Mouse (Mus musculus): Measurements from ENCODE around the gene Taf11. TPM values are rescaled to one million over a fixed set of nuclear protein-coding genes. Genes with fewer than 3 reads are reported as not detected.

The Taf11 gene
- 50.9 and 57.8 TPM in 2 replicates for polyA plus RNA-seq (2015; fragmentation: Nextera tagmentation; extraction: Ambion mirVana)

- peak within 1 kb of the TSS; percentile 91 for H3K27ac ChIP-seq (ENCODE audit: low read length)
- no peaks in the 10 kb centered on the region for H3K27me3 ChIP-seq (ENCODE audit: control insufficient read depth, insufficient read depth, low read length)
- H3K4me3 ChIP-seq (replicated peaks; ENCODE audit: low read length) = peak within 1 kb of the TSS; percentile 99
- peaks cover 22% of the 10 kb centered on the region for H3K4me1 ChIP-seq (ENCODE audit: control insufficient read depth, insufficient read depth, low read length)
- no peaks in the 10 kb centered on the region for H3K36me3 ChIP-seq (ENCODE audit: control insufficient read depth, insufficient read depth, low read length)
- 1% methylated on average over 52 of the region's 53 CpGs for WGBS
- H3K4me2 ChIP-seq (ENCODE audit: low read depth, low read length) = peak within 1 kb of the TSS; percentile 97
- peak within 1 kb of the TSS; percentile 89 for H3K9ac ChIP-seq (ENCODE audit: low read length)
- no peaks in the 10 kb centered on the region for H3K9me3 ChIP-seq (replicated peaks; ENCODE audit: control insufficient read depth, low read length)
- peak; percentile 33 for ATAC-seq (ENCODE audit: insufficient read depth, low FRiP score)
Observed at GRCm38 (mm10) chr17:27909622-27910500, at the start of gene Taf11. Taf11 (minus strand) TSS chr17:27909844.

- Histone ChIP-seq H3K36me3 (ENCODE audit: control insufficient read depth, insufficient read depth, low read length) (no peaks in the 10 kb centered on the region), H3K27me3 (ENCODE audit: control insufficient read depth, insufficient read depth, low read length) (no peaks in the 10 kb centered on the region), H3K4me1 (ENCODE audit: control insufficient read depth, insufficient read depth, low read length) (peaks cover 14% of the 10 kb centered on the region; the same call in 1 of the 2 replicates), H3K4me2 (ENCODE audit: low read depth, low read length) (no peak overlapping the region), H3K4me3 (replicated peaks; ENCODE audit: low read length) (no peak overlapping the region), H3K27ac (ENCODE audit: low read length) (no peak overlapping the region), H3K9me3 (replicated peaks; ENCODE audit: control insufficient read depth, low read length) (no peaks in the 10 kb centered on the region), H3K9ac (ENCODE audit: low read length) (no peak overlapping the region)
- no peak for ATAC-seq (ENCODE audit: insufficient read depth, low FRiP score)
- WGBS = 92% methylated on average over 9 of the region's 9 CpGs
Observed at GRCm38 (mm10) chr17:27957649-27958048, 48.0 kb upstream of the Taf11 start.

GRCm38 (mm10) chr17:27954629-27955402 lies 45.2 kb upstream of the Taf11 start:
- no peak for ATAC-seq (ENCODE audit: insufficient read depth, low FRiP score)
- WGBS = 46% methylated on average over 14 of the region's 14 CpGs
- H3K27ac ChIP-seq (ENCODE audit: low read length) = no peak overlapping the region

GRCm38 (mm10) chr17:27953136-27953535 lies 43.5 kb upstream of the Taf11 start:
- WGBS = 45% methylated on average over 6 of the region's 6 CpGs
- no peak overlapping the region for H3K27ac ChIP-seq (ENCODE audit: low read length)
- H3K27me3 ChIP-seq (ENCODE audit: control insufficient read depth, insufficient read depth, low read length) = no peaks in the 10 kb centered on the region
- H3K9me3 ChIP-seq (replicated peaks; ENCODE audit: control insufficient read depth, low read length) = no peaks in the 10 kb centered on the region
- no peak for ATAC-seq (ENCODE audit: insufficient read depth, low FRiP score)
- H3K4me2 ChIP-seq (ENCODE audit: low read depth, low read length) = no peak overlapping the region
- H3K4me3 ChIP-seq (replicated peaks; ENCODE audit: low read length) = no peak overlapping the region
- H3K36me3 ChIP-seq (ENCODE audit: control insufficient read depth, insufficient read depth, low read length) = no peaks in the 10 kb centered on the region
- H3K9ac ChIP-seq (ENCODE audit: low read length) = no peak overlapping the region
- peaks cover 10% of the 10 kb centered on the region; the same call in 1 of the 2 replicates for H3K4me1 ChIP-seq (ENCODE audit: control insufficient read depth, insufficient read depth, low read length)

More at GRCm38 (mm10) chr17:27954629-27955402, 45.2 kb upstream of the Taf11 start:
- Histone ChIP-seq H3K9me3 (replicated peaks; ENCODE audit: control insufficient read depth, low read length) (no peaks in the 10 kb centered on the region), H3K4me2 (ENCODE audit: low read depth, low read length) (no peak overlapping the region), H3K4me3 (replicated peaks; ENCODE audit: low read length) (no peak overlapping the region), H3K36me3 (ENCODE audit: control insufficient read depth, insufficient read depth, low read length) (no peaks in the 10 kb centered on the region), H3K9ac (ENCODE audit: low read length) (0 out of 2 replicates have a peak overlapping the region, but pooled peaks have one; percentile 18), H3K27me3 (ENCODE audit: control insufficient read depth, insufficient read depth, low read length) (no peaks in the 10 kb centered on the region), H3K4me1 (ENCODE audit: control insufficient read depth, insufficient read depth, low read length) (peaks cover 10% of the 10 kb centered on the region; the same call in 1 of the 2 replicates)

GRCm38 (mm10) chr17:27947155-27947554 lies 37.5 kb upstream of the Taf11 start:
- Histone ChIP-seq H3K27me3 (ENCODE audit: control insufficient read depth, insufficient read depth, low read length) (no peaks in the 10 kb centered on the region), H3K9ac (ENCODE audit: low read length) (no peak overlapping the region), H3K4me2 (ENCODE audit: low read depth, low read length) (no peak overlapping the region), H3K27ac (ENCODE audit: low read length) (peak overlapping the region; percentile 40), H3K4me1 (ENCODE audit: control insufficient read depth, insufficient read depth, low read length) (peaks cover 26% of the 10 kb centered on the region), H3K4me3 (replicated peaks; ENCODE audit: low read length) (no peak overlapping the region), H3K9me3 (replicated peaks; ENCODE audit: control insufficient read depth, low read length) (no peaks in the 10 kb centered on the region), H3K36me3 (ENCODE audit: control insufficient read depth, insufficient read depth, low read length) (no peaks in the 10 kb centered on the region)
- ATAC-seq (ENCODE audit: insufficient read depth, low FRiP score) = peak; percentile 25; the same call in 1 of the 2 replicates
- 67% methylated on average over 2 of the region's 2 CpGs for WGBS

GRCm38 (mm10) chr17:27946371-27946770 lies 36.7 kb upstream of the Taf11 start:
- no peak for ATAC-seq (ENCODE audit: insufficient read depth, low FRiP score)
- H3K4me1 ChIP-seq (ENCODE audit: control insufficient read depth, insufficient read depth, low read length) = peaks cover 26% of the 10 kb centered on the region
- no peaks in the 10 kb centered on the region for H3K9me3 ChIP-seq (replicated peaks; ENCODE audit: control insufficient read depth, low read length)
- H3K36me3 ChIP-seq (ENCODE audit: control insufficient read depth, insufficient read depth, low read length) = no peaks in the 10 kb centered on the region
- H3K9ac ChIP-seq (ENCODE audit: low read length) = no peak overlapping the region; the same call in 1 of the 2 replicates
- no peak overlapping the region for H3K4me3 ChIP-seq (replicated peaks; ENCODE audit: low read length)
- no peak overlapping the region for H3K4me2 ChIP-seq (ENCODE audit: low read depth, low read length)
- peak overlapping the region; percentile 84 for H3K27ac ChIP-seq (ENCODE audit: low read length)
- H3K27me3 ChIP-seq (ENCODE audit: control insufficient read depth, insufficient read depth, low read length) = no peaks in the 10 kb centered on the region
- WGBS = 81% methylated on average over 8 of the region's 8 CpGs

GRCm38 (mm10) chr17:27945546-27946216 lies 36.0 kb upstream of the Taf11 start:
- Histone ChIP-seq H3K9ac (ENCODE audit: low read length) (0 out of 2 replicates have a peak overlapping the region, but pooled peaks have one; percentile 14), H3K9me3 (replicated peaks; ENCODE audit: control insufficient read depth, low read length) (no peaks in the 10 kb centered on the region), H3K36me3 (ENCODE audit: control insufficient read depth, insufficient read depth, low read length) (no peaks in the 10 kb centered on the region), H3K4me2 (ENCODE audit: low read depth, low read length) (0 out of 2 replicates have a peak overlapping the region, but pooled peaks have one; percentile 5), H3K27me3 (ENCODE audit: control insufficient read depth, insufficient read depth, low read length) (no peaks in the 10 kb centered on the region), H3K4me1 (ENCODE audit: control insufficient read depth, insufficient read depth, low read length) (peaks cover 33% of the 10 kb centered on the region), H3K4me3 (replicated peaks; ENCODE audit: low read length) (no peak overlapping the region), H3K27ac (ENCODE audit: low read length) (peak overlapping the region; percentile 84)
- 47% methylated on average over 6 of the region's 6 CpGs for WGBS
- peak; percentile 76 for ATAC-seq (ENCODE audit: insufficient read depth, low FRiP score)

GRCm38 (mm10) chr17:27942131-27942530 lies 32.5 kb upstream of the Taf11 start:
- H3K4me1 ChIP-seq (ENCODE audit: control insufficient read depth, insufficient read depth, low read length) = peaks cover 58% of the 10 kb centered on the region
- no peak overlapping the region for H3K4me3 ChIP-seq (replicated peaks; ENCODE audit: low read length)
- H3K9me3 ChIP-seq (replicated peaks; ENCODE audit: control insufficient read depth, low read length) = no peaks in the 10 kb centered on the region
- no peak overlapping the region for H3K4me2 ChIP-seq (ENCODE audit: low read depth, low read length)
- H3K9ac ChIP-seq (ENCODE audit: low read length) = no peak overlapping the region
- 92% methylated on average over 4 of the region's 4 CpGs for WGBS
- H3K36me3 ChIP-seq (ENCODE audit: control insufficient read depth, insufficient read depth, low read length) = no peaks in the 10 kb centered on the region
- ATAC-seq (ENCODE audit: insufficient read depth, low FRiP score) = no peak
- peak overlapping the region; percentile 33; the same call in 1 of the 2 replicates for H3K27ac ChIP-seq (ENCODE audit: low read length)
- no peaks in the 10 kb centered on the region for H3K27me3 ChIP-seq (ENCODE audit: control insufficient read depth, insufficient read depth, low read length)
